Comparison of ENCODE assay signal across 8 mouse cellular contexts in the genomic region with DNA sequence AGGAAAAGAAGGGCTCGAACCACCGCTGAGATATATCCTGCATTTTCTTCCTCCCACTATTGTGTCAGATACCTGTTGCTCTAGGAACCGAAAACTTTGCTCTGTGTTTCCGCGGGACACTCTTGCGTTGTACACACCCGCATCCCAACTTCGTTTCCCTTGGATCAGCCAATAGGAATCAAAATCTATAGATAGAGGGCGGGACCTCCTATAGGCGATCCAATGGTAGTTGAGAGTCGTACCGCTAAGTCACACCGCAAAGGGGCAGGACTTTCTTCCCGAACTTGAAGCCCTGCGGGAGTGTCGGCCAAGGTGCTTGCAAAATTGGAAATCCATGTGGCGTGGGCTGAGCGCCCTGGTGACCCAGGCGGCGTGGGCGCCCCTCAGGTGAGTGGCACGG. TPM values are rescaled to one million over a fixed set of nuclear protein-coding genes. Genes with fewer than 3 reads are reported as not detected.
DNase-seq lines count a peak whose midpoint lies in the region; ATAC-seq and TF ChIP-seq lines count a peak whose summit lies in the region.

No protein-coding gene starts in this region.

- H3K4me3 ChIP-seq in C2C12 (ENCODE audit: insufficient read depth, poor library complexity, severe bottlenecking), result peak overlapping the region; percentile 68
- peak overlapping the region; percentile 85 for H3K4me3 ChIP-seq in erythroblast, embryonic 14.5 days (replicated peaks)
- peak overlapping the region; percentile 80 for H3K4me3 ChIP-seq in heart, embryonic 12.5 days
- peak overlapping the region; percentile 71 for H3K4me3 ChIP-seq in kidney, postnatal 0 days (replicated peaks; ENCODE audit: low read depth, low read length)
- H3K4me3 ChIP-seq in liver, embryonic 11.5 days (ENCODE audit: low read depth, low read length), result peak overlapping the region; percentile 86
- H3K4me3 ChIP-seq in stomach, embryonic 14.5 days (ENCODE audit: low read depth, low read length), result peak overlapping the region; percentile 62

- H3ac ChIP-seq in C2C12 (ENCODE audit: control insufficient read depth, insufficient read length, low read depth), result peak overlapping the region; percentile 83

- peak overlapping the region; percentile 88; the same call in 1 of the 2 replicates for H3K27ac ChIP-seq in heart, embryonic 12.5 days (ENCODE audit: poor library complexity, severe bottlenecking)
- peak overlapping the region; percentile 93 for H3K27ac ChIP-seq in kidney, postnatal 0 days
- peak overlapping the region; percentile 69 for H3K27ac ChIP-seq in liver, embryonic 11.5 days (ENCODE audit: low read depth, low read length)
- peak overlapping the region; percentile 95 for H3K27ac ChIP-seq in stomach, embryonic 14.5 days (ENCODE audit: low read length)

- H3K79me2 ChIP-seq in C2C12 (ENCODE audit: control insufficient read depth, insufficient read depth), result peaks cover 48% of the 10 kb centered on the region

- peak; percentile 98 for DNase-seq in brain, embryonic 14.5 days (ENCODE audit: low read depth)
- peak; percentile 98 for DNase-seq in kidney, postnatal 0 days (ENCODE audit: low spot score)
- peak; percentile 85 for DNase-seq in liver, embryonic 11.5 days (ENCODE audit: low spot score)
- DNase-seq in naive thymus-derived CD4-positive, alpha-beta T cell, adult 2 months (ENCODE audit: low read depth), result peak; percentile 97

- peak; percentile 88 for ATAC-seq in heart, embryonic 12.5 days (ENCODE audit: insufficient number of reproducible peaks, low FRiP score)
- peak; percentile 88 for ATAC-seq in kidney, postnatal 0 days (replicated peaks; ENCODE audit: low FRiP score, low read depth)
- ATAC-seq in liver, embryonic 11.5 days (replicated peaks; ENCODE audit: low FRiP score), result peak; percentile 78
- peak; percentile 82 for ATAC-seq in stomach, embryonic 14.5 days (ENCODE audit: insufficient number of reproducible peaks, insufficient read depth, low FRiP score, low read depth)

- H3K36me3 ChIP-seq in C2C12 (ENCODE audit: control insufficient read depth, insufficient read depth), result peaks cover 27% of the 10 kb centered on the region
- peaks cover 32% of the 10 kb centered on the region for H3K36me3 ChIP-seq in erythroblast, embryonic 14.5 days (ENCODE audit: control insufficient read depth)
- H3K36me3 ChIP-seq in heart, embryonic 12.5 days, result peaks cover 37% of the 10 kb centered on the region
- peaks cover 12% of the 10 kb centered on the region; the same call in 1 of the 2 replicates for H3K36me3 ChIP-seq in kidney, postnatal 0 days (ENCODE audit: insufficient read depth, low read length)
- peaks cover 19% of the 10 kb centered on the region for H3K36me3 ChIP-seq in liver, embryonic 11.5 days (ENCODE audit: control insufficient read depth, insufficient read depth, low read length)
- H3K36me3 ChIP-seq in stomach, embryonic 14.5 days (ENCODE audit: control insufficient read depth, insufficient read depth, low read length), result peaks cover 24% of the 10 kb centered on the region; the same call in 1 of the 2 replicates

- no peaks in the 10 kb centered on the region for H3K9me3 ChIP-seq in erythroblast, embryonic 14.5 days (ENCODE audit: control insufficient read depth, low read length)
- H3K9me3 ChIP-seq in heart, embryonic 12.5 days (replicated peaks), result no peaks in the 10 kb centered on the region
- H3K9me3 ChIP-seq in kidney, postnatal 0 days (replicated peaks; ENCODE audit: low read length), result no peaks in the 10 kb centered on the region
- H3K9me3 ChIP-seq in liver, embryonic 11.5 days (ENCODE audit: control insufficient read depth, low read length), result no peaks in the 10 kb centered on the region
- no peaks in the 10 kb centered on the region for H3K9me3 ChIP-seq in stomach, embryonic 14.5 days (ENCODE audit: control insufficient read depth, low read depth, low read length)

- under 1% methylated on average over 22 of the region's 22 CpGs for WGBS in heart, embryonic 12.5 days
- under 1% methylated on average over 22 of the region's 22 CpGs for WGBS in kidney, postnatal 0 days
- under 1% methylated on average over 22 of the region's 22 CpGs for WGBS in liver, embryonic 11.5 days
- WGBS in stomach, embryonic 14.5 days, result under 1% methylated on average over 22 of the region's 22 CpGs

- peaks cover 15% of the 10 kb centered on the region for H3K79me3 ChIP-seq in C2C12 (ENCODE audit: low read depth)

- H3K4me1 ChIP-seq in erythroblast, embryonic 14.5 days (ENCODE audit: control insufficient read depth), result peaks cover 62% of the 10 kb centered on the region
- peaks cover 19% of the 10 kb centered on the region for H3K4me1 ChIP-seq in heart, embryonic 12.5 days (replicated peaks)
- peaks cover 18% of the 10 kb centered on the region; the same call in 1 of the 2 replicates for H3K4me1 ChIP-seq in kidney, postnatal 0 days (replicated peaks; ENCODE audit: insufficient read depth, low read length)
- peaks cover 11% of the 10 kb centered on the region for H3K4me1 ChIP-seq in liver, embryonic 11.5 days (replicated peaks; ENCODE audit: control insufficient read depth, insufficient read depth, low read length)
- H3K4me1 ChIP-seq in stomach, embryonic 14.5 days (ENCODE audit: control insufficient read depth, insufficient read depth, low read length), result peaks cover 18% of the 10 kb centered on the region

- no peaks in the 10 kb centered on the region for H3K27me3 ChIP-seq in C2C12 (ENCODE audit: control insufficient read depth, insufficient read depth, insufficient read length)
- peaks cover 3% of the 10 kb centered on the region; the same call in 1 of the 2 replicates for H3K27me3 ChIP-seq in erythroblast, embryonic 14.5 days (ENCODE audit: control insufficient read depth)
- 0 out of 2 replicates have a peak, but pooled peaks cover 3% of the 10 kb centered on the region for H3K27me3 ChIP-seq in heart, embryonic 12.5 days (replicated peaks)
- no peaks in the 10 kb centered on the region for H3K27me3 ChIP-seq in kidney, postnatal 0 days (ENCODE audit: insufficient read depth, low read length)
- H3K27me3 ChIP-seq in liver, embryonic 11.5 days (replicated peaks; ENCODE audit: control insufficient read depth, insufficient read depth, low read length), result no peaks in the 10 kb centered on the region
- H3K27me3 ChIP-seq in stomach, embryonic 14.5 days (ENCODE audit: control insufficient read depth, insufficient read depth, low read length), result no peaks in the 10 kb centered on the region

- TF ChIP-seq CTCF in C2C12 (IDR thresholded peaks at IDR 0.05; ENCODE audit: control insufficient read depth, insufficient read depth, insufficient read length), result no peak
- TF ChIP-seq CTCF in brain, embryonic 14.5 days (IDR thresholded peaks at IDR 0.05; ENCODE audit: borderline replicate concordance, extremely low read depth, insufficient read depth, insufficient read length), result no peak
- peak; percentile 34; the same call in 1 of the 2 replicates for TF ChIP-seq CTCF in kidney, postnatal 0 days (IDR thresholded peaks at IDR 0.05; ENCODE audit: low read depth)

- H3K9ac ChIP-seq in heart, embryonic 12.5 days, result peak overlapping the region; percentile 91
- H3K9ac ChIP-seq in kidney, postnatal 0 days (ENCODE audit: low read depth, low read length), result peak overlapping the region; percentile 80
- peak overlapping the region; percentile 66 for H3K9ac ChIP-seq in liver, embryonic 11.5 days (ENCODE audit: low read depth, low read length)
- peak overlapping the region; percentile 68 for H3K9ac ChIP-seq in stomach, embryonic 14.5 days (replicated peaks; ENCODE audit: low read depth, low read length)

- H3K4me2 ChIP-seq in heart, embryonic 12.5 days, result peak overlapping the region; percentile 96
- peak overlapping the region; percentile 100 for H3K4me2 ChIP-seq in kidney, postnatal 0 days (ENCODE audit: low read length)
- H3K4me2 ChIP-seq in liver, embryonic 11.5 days, result peak overlapping the region; percentile 90
- H3K4me2 ChIP-seq in stomach, embryonic 14.5 days (replicated peaks; ENCODE audit: low read depth, low read length), result peak overlapping the region; percentile 99

- TF ChIP-seq POLR2A in brain, embryonic 14.5 days (IDR thresholded peaks at IDR 0.05; ENCODE audit: borderline replicate concordance, extremely low read depth, insufficient read depth, insufficient read length, poor library complexity, severe bottlenecking), result no peak

RNA-seq across cellular contexts. Expression of a gene that starts 0.6 kb away (rescaled TPM):
- 21.4 TPM for polyA plus RNA-seq in C2C12 (2012; fragmentation: generic; extraction: Trizol)
- 25.5 and 34.2 TPM in 2 replicates for polyA plus RNA-seq in brain, embryonic 14.5 days (2012; rRNA removed)
- 1.2 and 1.4 TPM in 2 replicates for polyA plus RNA-seq in erythroblast, embryonic 14.5 days (2012)
- polyA plus RNA-seq in heart, embryonic 12.5 days (2016; fragmentation: Nextera tagmentation; extraction: Ambion mirVana), result 11.6 and 12.8 TPM in 2 replicates
- polyA plus RNA-seq in kidney, postnatal 0 days (2015; fragmentation: Nextera tagmentation; extraction: Ambion mirVana), result 14.5 and 14.6 TPM in 2 replicates
- 9.5 and 10.4 TPM in 2 replicates for polyA plus RNA-seq in liver, embryonic 11.5 days (2014; fragmentation: Nextera tagmentation; extraction: Ambion mirVana)
- polyA plus RNA-seq in stomach, embryonic 14.5 days (2014; fragmentation: Nextera tagmentation; extraction: Ambion mirVana), result 7.1 and 7.2 TPM in 2 replicates

RNA-seq across cellular contexts. Expression of a gene that starts 2.7 kb away (rescaled TPM):
- 22.1 TPM for polyA plus RNA-seq in C2C12 (2012; fragmentation: generic; extraction: Trizol)
- polyA plus RNA-seq in brain, embryonic 14.5 days (2012; rRNA removed), result 124 and 153 TPM in 2 replicates
- polyA plus RNA-seq in erythroblast, embryonic 14.5 days (2012), result 0.09 and 0.20 TPM in 2 replicates
- 2.7 and 3.8 TPM in 2 replicates for polyA plus RNA-seq in heart, embryonic 12.5 days (2016; fragmentation: Nextera tagmentation; extraction: Ambion mirVana)
- polyA plus RNA-seq in kidney, postnatal 0 days (2015; fragmentation: Nextera tagmentation; extraction: Ambion mirVana), result 0.84 and 1.4 TPM in 2 replicates
- 0.60 and 0.96 TPM in 2 replicates for polyA plus RNA-seq in liver, embryonic 11.5 days (2014; fragmentation: Nextera tagmentation; extraction: Ambion mirVana)
- polyA plus RNA-seq in stomach, embryonic 14.5 days (2014; fragmentation: Nextera tagmentation; extraction: Ambion mirVana), result 2.3 TPM in 2 replicates

RNA-seq across cellular contexts. Expression of a gene that starts 19.5 kb away (rescaled TPM):
- 104 TPM for polyA plus RNA-seq in C2C12 (2012; fragmentation: generic; extraction: Trizol)
- 206 and 229 TPM in 2 replicates for polyA plus RNA-seq in brain, embryonic 14.5 days (2012; rRNA removed)
- 41.0 and 42.3 TPM in 2 replicates for polyA plus RNA-seq in erythroblast, embryonic 14.5 days (2012)
- polyA plus RNA-seq in heart, embryonic 12.5 days (2016; fragmentation: Nextera tagmentation; extraction: Ambion mirVana), result 85.4 and 89.9 TPM in 2 replicates
- 88.0 and 93.7 TPM in 2 replicates for polyA plus RNA-seq in kidney, postnatal 0 days (2015; fragmentation: Nextera tagmentation; extraction: Ambion mirVana)
- 94.1 and 98.2 TPM in 2 replicates for polyA plus RNA-seq in liver, embryonic 11.5 days (2014; fragmentation: Nextera tagmentation; extraction: Ambion mirVana)
- 94.8 and 98.9 TPM in 2 replicates for polyA plus RNA-seq in stomach, embryonic 14.5 days (2014; fragmentation: Nextera tagmentation; extraction: Ambion mirVana)

RNA-seq across cellular contexts. Expression of a gene that starts 23.1 kb away (rescaled TPM):
- 0.07 TPM for polyA plus RNA-seq in C2C12 (2012; fragmentation: generic; extraction: Trizol)
- polyA plus RNA-seq in brain, embryonic 14.5 days (2012; rRNA removed), result 10.1 and 13.0 TPM in 2 replicates
- 0.18 and 0.30 TPM in 2 replicates for polyA plus RNA-seq in erythroblast, embryonic 14.5 days (2012)
- 184 and 202 TPM in 2 replicates for polyA plus RNA-seq in heart, embryonic 12.5 days (2016; fragmentation: Nextera tagmentation; extraction: Ambion mirVana)
- 182 and 208 TPM in 2 replicates for polyA plus RNA-seq in kidney, postnatal 0 days (2015; fragmentation: Nextera tagmentation; extraction: Ambion mirVana)
- 56.0 and 57.3 TPM in 2 replicates for polyA plus RNA-seq in liver, embryonic 11.5 days (2014; fragmentation: Nextera tagmentation; extraction: Ambion mirVana)
- 67.1 and 67.5 TPM in 2 replicates for polyA plus RNA-seq in stomach, embryonic 14.5 days (2014; fragmentation: Nextera tagmentation; extraction: Ambion mirVana)

RNA-seq across cellular contexts. Expression of a gene that starts 23.7 kb away (rescaled TPM):
- polyA plus RNA-seq in C2C12 (2012; fragmentation: generic; extraction: Trizol), result 121 TPM
- polyA plus RNA-seq in brain, embryonic 14.5 days (2012; rRNA removed), result 94.8 and 124 TPM in 2 replicates
- polyA plus RNA-seq in erythroblast, embryonic 14.5 days (2012), result 18.9 and 20.4 TPM in 2 replicates
- polyA plus RNA-seq in heart, embryonic 12.5 days (2016; fragmentation: Nextera tagmentation; extraction: Ambion mirVana), result 172 and 175 TPM in 2 replicates
- polyA plus RNA-seq in kidney, postnatal 0 days (2015; fragmentation: Nextera tagmentation; extraction: Ambion mirVana), result 242 and 245 TPM in 2 replicates
- 215 and 229 TPM in 2 replicates for polyA plus RNA-seq in liver, embryonic 11.5 days (2014; fragmentation: Nextera tagmentation; extraction: Ambion mirVana)
- polyA plus RNA-seq in stomach, embryonic 14.5 days (2014; fragmentation: Nextera tagmentation; extraction: Ambion mirVana), result 139 and 154 TPM in 2 replicates

Comparison
In these comparisons a context has a peak if more than half of its experiments do, and no peak if none do; other contexts are left out.
1. Peak in every context shown above with its lines: DNase-seq, ATAC-seq, H3K4me3 ChIP-seq and H3K27ac ChIP-seq.